Mouse (Mus musculus) gonadal fat pad, adult 2 months (tissue): ENCODE data around the gene Zfp408. TPM values are rescaled to one million over a fixed set of nuclear protein-coding genes. Genes with fewer than 3 reads are reported as not detected.
A peak's percentile ranks its signal among the peaks of the same experiment; 100 is the strongest.

Experiments
- DNase-seq: peaks from one replicate; pipeline ENCODE4 v3.0.0-alpha.2; 2012; ENCODE audit warnings: low read depth
- polyA plus RNA-seq: library from polyadenylated mRNA; depleted of rRNA; stranded (reverse); fragments of >200 nt; gene quantifications from 2 replicates; pipeline ENCODE4 v1.2.3, GENCODE M21; 2012; rRNA removed

Zfp408 gene
- 15.1 and 16.5 TPM in 2 replicates for polyA plus RNA-seq

- peak; percentile 86 for DNase-seq
These were observed at the start of gene Zfp408, which contains the start of gene Arhgap1 for GRCm38 (mm10) chr2:91649553-91650359. Zfp408 (minus strand) TSS chr2:91649791. Arhgap1 (plus strand) TSS chr2:91649860.

DNA sequence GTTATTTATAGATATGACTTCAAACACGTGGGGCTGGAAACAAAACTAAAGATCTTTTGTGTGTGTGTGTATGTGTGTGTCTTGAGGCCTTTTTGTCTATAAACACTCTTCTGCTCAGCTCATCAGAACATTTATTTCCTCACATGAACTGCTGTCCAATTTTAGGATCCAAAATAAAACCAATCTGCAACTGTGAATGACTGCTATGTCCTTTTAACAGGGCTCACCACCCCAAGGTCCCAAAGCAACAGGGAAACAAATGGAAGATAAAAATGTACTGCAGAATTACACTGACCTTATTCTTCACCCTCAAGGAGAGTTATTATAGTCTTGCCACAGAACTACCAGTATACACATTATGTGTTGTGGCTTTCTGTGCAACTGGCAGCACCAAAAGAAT, 49.6 kb upstream of the Zfp408 start:
- DNase-seq, result no peak

- DNase-seq, result no peak
These were observed 46.6 kb upstream of the Zfp408 start for GRCm38 (mm10) chr2:91696225-91696590.

GRCm38 (mm10) chr2:91695436-91696224, 46.0 kb upstream of the Zfp408 start:
- no peak for DNase-seq

GRCm38 (mm10) chr2:91689452-91689851, 39.9 kb upstream of the Zfp408 start:
- no peak for DNase-seq

- peak; percentile 27 for DNase-seq
These were observed 34.3 kb upstream of the Zfp408 start for GRCm38 (mm10) chr2:91683919-91684318.

GRCm38 (mm10) chr2:91682850-91683249, 33.3 kb upstream of the Zfp408 start:
- DNase-seq, result no peak

- no peak for DNase-seq
These were observed 27.4 kb upstream of the Zfp408 start for GRCm38 (mm10) chr2:91676961-91677360.

- DNase-seq, result no peak
These were observed 26.8 kb upstream of the Zfp408 start for GRCm38 (mm10) chr2:91676420-91676819.

DNA sequence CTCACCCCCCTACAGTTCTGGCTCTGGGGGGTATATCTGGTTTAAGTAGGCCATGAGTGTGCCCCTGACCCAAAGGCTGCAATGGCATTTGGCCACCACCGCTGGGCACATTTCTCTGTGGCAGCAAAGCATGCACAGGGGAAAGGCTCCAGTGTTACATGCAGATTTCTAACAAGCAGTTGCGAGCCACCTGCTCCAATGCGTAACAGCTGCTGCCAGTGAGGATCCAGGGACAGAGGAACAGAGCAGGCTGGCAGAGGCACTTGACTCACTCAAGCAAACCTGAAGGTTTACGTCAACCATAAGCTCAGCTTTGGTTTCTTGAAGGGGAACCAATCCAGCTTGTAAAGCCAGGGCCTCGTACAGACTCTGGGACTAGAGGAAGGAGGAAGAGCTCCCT, 25.3 kb upstream of the Zfp408 start:
- DNase-seq, result no peak

DNA sequence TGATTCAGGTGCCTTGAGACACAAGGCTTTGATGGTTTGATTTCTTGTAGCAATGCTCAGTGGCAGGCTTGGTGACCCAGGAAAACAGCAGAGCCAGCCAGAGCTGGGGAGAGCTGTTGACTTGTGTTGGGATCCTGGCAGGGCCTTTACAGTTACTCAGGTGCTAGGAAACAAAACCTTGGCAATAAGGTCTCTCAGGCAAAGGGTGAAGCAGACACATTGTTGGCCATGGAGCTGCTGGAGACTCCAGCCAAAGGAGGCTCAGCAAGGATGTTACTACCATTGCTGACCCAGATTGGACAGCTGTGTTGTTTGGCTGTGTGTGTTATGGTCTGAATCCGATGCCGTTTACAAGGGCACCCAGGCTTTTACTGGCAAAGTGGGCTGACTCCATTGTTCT, 24.0 kb upstream of the Zfp408 start:
- no peak for DNase-seq

DNA sequence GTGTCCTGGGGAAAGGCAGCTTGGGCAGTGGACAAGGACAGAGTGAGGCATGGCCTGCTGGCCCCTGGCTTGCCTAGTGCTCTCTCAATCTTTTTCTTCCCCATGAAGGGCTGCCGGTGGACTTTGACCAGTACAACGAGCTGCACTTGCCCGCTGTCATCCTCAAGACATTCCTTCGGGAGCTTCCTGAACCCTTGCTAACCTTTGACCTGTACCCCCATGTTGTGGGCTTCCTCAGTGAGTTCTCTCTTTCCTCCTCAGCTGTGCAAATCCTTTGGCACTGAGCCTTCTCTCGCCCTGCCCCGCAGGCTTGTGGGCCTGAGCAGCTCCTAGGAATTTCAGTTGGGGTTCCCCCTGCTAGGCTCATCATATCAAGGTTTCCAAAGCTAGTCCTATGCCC, 20.4 kb upstream of the Zfp408 start:
- DNase-seq, result no peak

GRCm38 (mm10) chr2:91669326-91669725, 19.7 kb upstream of the Zfp408 start:
- DNase-seq, result no peak

DNA sequence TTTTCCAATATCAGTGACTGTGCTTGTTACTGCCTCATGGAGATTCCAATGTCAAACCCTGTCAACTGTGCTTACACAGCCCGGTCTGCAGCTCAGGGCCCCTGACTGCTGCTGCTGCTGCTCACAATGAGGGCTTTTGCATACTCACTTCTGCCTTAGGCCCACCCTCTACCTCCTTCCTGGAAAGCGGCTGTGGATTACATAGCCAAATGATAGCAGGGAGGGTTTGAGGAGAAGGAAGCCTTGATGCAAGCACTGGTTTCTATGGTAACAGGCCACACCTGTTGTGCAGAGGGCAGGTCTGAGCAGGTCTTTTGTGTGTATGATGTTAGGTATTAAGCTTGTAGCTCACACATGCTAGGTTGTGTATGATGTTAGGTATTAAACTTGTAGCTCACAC, 18.2 kb upstream of the Zfp408 start:
- no peak for DNase-seq

GRCm38 (mm10) chr2:91666386-91666910, 16.9 kb upstream of the Zfp408 start:
- DNase-seq, result no peak

GRCm38 (mm10) chr2:91664780-91665179, 15.2 kb upstream of the Zfp408 start:
- no peak for DNase-seq

DNA sequence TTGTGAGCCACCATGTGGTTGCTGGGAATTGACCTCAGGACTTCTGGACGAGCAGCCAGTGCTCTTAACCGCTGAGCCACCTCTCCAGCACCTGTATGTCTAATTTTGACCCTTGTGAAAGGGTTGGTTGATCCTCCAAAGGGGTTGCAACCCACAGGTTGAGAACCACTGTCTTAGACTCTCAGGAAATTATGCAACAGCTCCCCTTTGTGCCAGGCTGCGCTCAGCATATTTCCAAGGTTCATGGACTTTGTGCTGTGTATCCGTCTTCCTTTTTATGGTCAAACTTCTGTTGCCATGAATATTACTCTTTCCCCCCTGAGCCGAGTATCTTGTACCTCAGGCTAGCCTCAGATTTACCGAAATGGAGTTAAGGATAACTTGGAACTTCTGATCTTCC, 11.4 kb upstream of the Zfp408 start:
- DNase-seq, result no peak

GRCm38 (mm10) chr2:91659657-91660056, 10.1 kb upstream of the Zfp408 start:
- DNase-seq, result no peak

DNA sequence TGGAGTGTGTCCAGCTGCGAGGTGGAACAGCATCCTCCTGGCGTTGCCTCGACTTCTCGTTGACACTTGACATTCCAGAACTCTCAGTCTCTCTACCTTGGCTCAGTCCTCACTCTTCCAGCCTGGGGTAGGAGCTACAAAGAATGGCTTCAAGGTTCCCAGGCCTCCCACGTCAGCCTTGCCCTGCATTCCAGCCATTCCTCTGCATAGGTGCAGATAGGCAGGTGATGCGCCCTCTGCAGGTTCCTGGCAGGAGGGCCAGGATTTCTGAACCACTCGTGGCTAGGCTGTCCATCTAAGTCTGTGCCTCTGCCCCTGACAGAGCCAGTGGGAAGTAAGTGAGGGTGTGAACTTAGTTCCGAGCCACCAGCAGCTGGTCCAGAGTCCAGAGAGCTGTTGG, 7.2 kb upstream of the Zfp408 start:
- DNase-seq, result no peak

GRCm38 (mm10) chr2:91655827-91656226, 6.2 kb upstream of the Zfp408 start:
- no peak for DNase-seq

DNA sequence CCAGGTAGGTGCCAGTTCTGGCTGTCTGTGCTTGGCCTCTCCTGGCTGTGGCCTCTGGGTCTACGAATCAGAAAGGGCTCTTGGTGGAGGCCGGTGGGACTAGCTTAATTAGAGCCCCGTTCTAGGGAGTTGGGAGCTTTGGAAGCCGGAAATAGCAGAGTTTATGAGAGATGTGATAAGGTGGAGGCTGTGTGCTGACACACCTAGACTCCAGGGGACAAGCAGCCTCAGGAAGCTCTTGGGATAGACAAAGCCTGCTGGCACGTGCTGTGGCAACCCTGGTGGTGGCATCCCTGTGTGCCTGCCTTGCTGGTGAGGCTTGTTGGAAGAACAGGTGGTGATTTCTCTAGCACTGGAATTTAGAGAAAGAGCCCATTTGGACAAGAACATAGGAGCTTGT, 5.8 kb upstream of the Zfp408 start:
- no peak for DNase-seq

DNA sequence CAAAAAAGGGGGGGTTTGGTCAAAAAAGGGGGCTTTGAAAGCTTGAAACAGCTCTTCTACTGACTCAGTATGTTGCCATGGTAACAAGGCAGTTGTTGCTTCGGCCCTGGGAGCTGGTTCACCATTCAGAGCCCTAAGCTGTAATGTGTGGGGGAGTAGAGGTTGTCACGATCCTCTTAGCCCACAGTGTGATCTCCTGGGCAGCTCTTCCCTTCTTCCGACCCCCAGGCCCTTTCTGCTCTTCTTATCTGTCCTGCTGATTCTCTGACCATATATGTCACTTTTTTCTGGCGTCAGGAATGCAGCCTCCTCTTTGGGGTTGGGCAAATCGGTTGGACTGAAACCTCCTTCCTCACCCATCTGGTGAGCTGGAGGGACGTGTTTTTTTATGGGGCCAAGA, 3.3 kb upstream of the Zfp408 start:
- DNase-seq, result no peak
